Mouse (Mus musculus): ENCODE measurements around the gene Gm5286. TPM values are rescaled to one million over a fixed set of nuclear protein-coding genes. Genes with fewer than 3 reads are reported as not detected.
"Not testable (repeated sequence)": the region's sequence is repeated elsewhere in the genome, so short reads cannot be mapped to it uniquely, and the experiment has no call there.

The Gm5286 gene
- polyA plus RNA-seq (2015; fragmentation: Nextera tagmentation; extraction: Ambion mirVana) = not detected in 2 replicates

DNA sequence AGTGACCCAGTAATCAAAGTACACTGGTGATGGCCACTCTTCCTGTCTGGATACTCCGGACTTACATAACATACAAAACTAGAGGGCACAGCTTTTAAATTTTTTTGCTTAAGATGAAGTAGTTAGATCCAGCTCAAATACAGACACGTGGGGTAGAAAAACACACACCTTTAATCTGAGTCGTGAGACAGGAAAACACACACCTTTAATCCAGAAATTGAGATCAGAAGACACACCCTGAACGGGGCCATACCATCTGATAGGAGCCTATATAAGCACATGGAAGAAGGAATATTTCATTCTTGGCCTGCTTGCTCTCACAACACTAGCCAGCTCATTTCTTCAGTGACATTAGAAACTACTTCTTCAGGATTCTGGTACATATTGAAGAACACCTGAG, at the start of gene Gm5286:
Gm5286 (plus strand) TSS at position 301 of the 400 bp plus-strand sequence.
- not testable (repeated sequence) for H3K36me3 ChIP-seq (ENCODE audit: control insufficient read depth, insufficient read depth); H3K4me1 ChIP-seq (replicated peaks; ENCODE audit: control insufficient read depth, insufficient read depth, low read length); H3K4me3 ChIP-seq (replicated peaks; ENCODE audit: low read length); ATAC-seq; H3K9ac ChIP-seq (replicated peaks; ENCODE audit: low read depth, low read length); H3K27ac ChIP-seq (ENCODE audit: low read length); H3K9me3 ChIP-seq (ENCODE audit: control insufficient read depth, low read length); H3K4me2 ChIP-seq (ENCODE audit: low read length); H3K27me3 ChIP-seq (replicated peaks; ENCODE audit: control insufficient read depth, insufficient read depth, low read length)
- WGBS = 98% methylated on average over 2 of the region's 4 CpGs

DNA sequence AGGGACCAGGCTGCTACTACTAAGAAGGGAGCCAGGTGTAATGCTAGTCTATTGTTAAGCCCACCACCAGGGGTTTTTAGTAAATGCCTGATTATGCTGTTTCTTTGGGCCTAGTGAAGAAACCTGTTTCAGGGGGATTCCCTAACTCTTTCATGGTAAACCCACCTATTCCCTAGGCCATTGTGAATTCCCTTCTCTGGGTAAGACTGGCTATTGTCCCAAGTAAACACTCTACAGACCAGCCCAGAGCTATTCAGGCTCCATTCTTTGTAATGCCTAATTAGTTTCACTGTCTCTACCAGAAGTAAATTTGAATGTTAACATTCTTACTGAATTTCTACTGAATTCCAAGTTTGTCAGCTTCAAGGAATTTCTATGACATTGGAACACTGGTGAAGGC, 29.2 kb upstream of the Gm5286 start:
- H3K9me3 ChIP-seq (ENCODE audit: control insufficient read depth, low read length); H3K27me3 ChIP-seq (replicated peaks; ENCODE audit: control insufficient read depth, insufficient read depth, low read length); H3K36me3 ChIP-seq (ENCODE audit: control insufficient read depth, insufficient read depth); H3K27ac ChIP-seq (ENCODE audit: low read length); ATAC-seq; H3K4me3 ChIP-seq (replicated peaks; ENCODE audit: low read length); H3K9ac ChIP-seq (replicated peaks; ENCODE audit: low read depth, low read length); H3K4me1 ChIP-seq (replicated peaks; ENCODE audit: control insufficient read depth, insufficient read depth, low read length); H3K4me2 ChIP-seq (ENCODE audit: low read length): not testable (repeated sequence)

DNA sequence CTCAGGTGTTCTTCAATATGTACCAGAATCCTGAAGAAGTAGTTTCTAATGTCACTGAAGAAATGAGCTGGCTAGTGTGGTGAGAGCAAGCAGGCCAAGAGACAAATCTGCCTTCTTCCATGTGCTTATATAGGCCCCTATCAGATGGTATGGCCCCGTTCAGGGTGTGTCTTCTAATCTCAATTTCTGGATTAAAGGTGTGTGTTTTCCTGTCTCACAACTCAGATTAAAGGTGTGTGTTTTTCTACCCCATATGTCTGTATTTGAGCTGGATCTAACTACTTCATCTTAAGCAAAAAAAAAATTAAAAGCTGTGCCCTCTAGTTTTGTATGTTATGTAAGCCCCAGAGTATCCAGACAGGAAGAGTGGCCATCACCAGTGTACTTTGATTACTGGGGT, 18.4 kb upstream of the Gm5286 start, which contains the start of gene Gm10696:
Gm10696 (minus strand) TSS at position 101 of the 400 bp plus-strand sequence.
- not testable (repeated sequence) for H3K27me3 ChIP-seq (replicated peaks; ENCODE audit: control insufficient read depth, insufficient read depth, low read length); H3K9ac ChIP-seq (replicated peaks; ENCODE audit: low read depth, low read length); H3K4me2 ChIP-seq (ENCODE audit: low read length); H3K36me3 ChIP-seq (ENCODE audit: control insufficient read depth, insufficient read depth); H3K9me3 ChIP-seq (ENCODE audit: control insufficient read depth, low read length); H3K4me3 ChIP-seq (replicated peaks; ENCODE audit: low read length); H3K4me1 ChIP-seq (replicated peaks; ENCODE audit: control insufficient read depth, insufficient read depth, low read length); H3K27ac ChIP-seq (ENCODE audit: low read length); ATAC-seq
- 91% methylated on average over 1 of the region's 1 CpGs for WGBS

Other genes with a start within 250 kb of the Gm5286 start
- not detected in 2 replicates for gene Tdpoz5, start 235.4 kb upstream of the Gm5286 start, polyA plus RNA-seq (2015; fragmentation: Nextera tagmentation; extraction: Ambion mirVana)
- not detected in 2 replicates for gene Gm9125, start 141.8 kb upstream of the Gm5286 start, polyA plus RNA-seq (2015; fragmentation: Nextera tagmentation; extraction: Ambion mirVana)
- gene Gm10697, start 124.1 kb upstream of the Gm5286 start, polyA plus RNA-seq (2015; fragmentation: Nextera tagmentation; extraction: Ambion mirVana) = not detected in 2 replicates
- gene Gm10696, start 18.5 kb upstream of the Gm5286 start, polyA plus RNA-seq (2015; fragmentation: Nextera tagmentation; extraction: Ambion mirVana) = not detected in 2 replicates
- not detected in 2 replicates for gene Gm4778, start 67.3 kb downstream of the Gm5286 start, polyA plus RNA-seq (2015; fragmentation: Nextera tagmentation; extraction: Ambion mirVana)
- 35.0 and 41.4 TPM in 2 replicates for gene Them4, start 113.4 kb downstream of the Gm5286 start, polyA plus RNA-seq (2015; fragmentation: Nextera tagmentation; extraction: Ambion mirVana)
- gene Them5, start 145.4 kb downstream of the Gm5286 start, polyA plus RNA-seq (2015; fragmentation: Nextera tagmentation; extraction: Ambion mirVana) = 0.33 and 0.65 TPM in 2 replicates
- gene C2cd4d, start 165.7 kb downstream of the Gm5286 start, polyA plus RNA-seq (2015; fragmentation: Nextera tagmentation; extraction: Ambion mirVana) = 1.1 and 1.3 TPM in 2 replicates
- 0.37 and 0.54 TPM in 2 replicates for gene Rorc, start 176.1 kb downstream of the Gm5286 start, polyA plus RNA-seq (2015; fragmentation: Nextera tagmentation; extraction: Ambion mirVana)
- gene Lingo4, start 201.8 kb downstream of the Gm5286 start, polyA plus RNA-seq (2015; fragmentation: Nextera tagmentation; extraction: Ambion mirVana) = 1.1 and 1.2 TPM in 2 replicates
- 67.0 and 75.3 TPM in 2 replicates for gene Tdrkh, start 216.6 kb downstream of the Gm5286 start, polyA plus RNA-seq (2015; fragmentation: Nextera tagmentation; extraction: Ambion mirVana)
- gene Mrpl9, start 246.6 kb downstream of the Gm5286 start, polyA plus RNA-seq (2015; fragmentation: Nextera tagmentation; extraction: Ambion mirVana) = 58.8 and 62.1 TPM in 2 replicates
- gene Oaz3, start 247.2 kb downstream of the Gm5286 start, polyA plus RNA-seq (2015; fragmentation: Nextera tagmentation; extraction: Ambion mirVana) = 0.56 and 2.2 TPM in 2 replicates